ENCODE assay signal across 11 mouse cellular contexts in the genomic region with DNA sequence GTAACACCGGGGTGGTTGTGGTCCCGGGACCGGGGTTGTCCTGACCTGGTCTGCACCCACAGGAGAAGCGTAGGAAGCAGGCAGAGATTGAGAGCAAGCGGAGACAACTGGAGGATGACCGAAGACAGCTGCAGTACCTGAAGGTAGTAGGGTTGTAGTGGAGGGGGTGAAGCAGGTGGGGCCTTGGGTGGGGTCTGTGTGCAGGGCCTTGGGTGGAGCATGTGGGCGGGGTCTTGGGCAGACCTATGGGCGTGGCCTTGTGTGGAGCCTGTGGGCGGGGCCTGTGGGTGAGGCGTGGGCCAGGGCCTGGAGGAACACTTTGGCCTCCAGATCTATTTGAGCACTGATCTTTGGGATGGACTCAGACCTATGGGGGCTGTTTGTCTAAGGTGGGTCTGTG. TPM values are rescaled to one million over a fixed set of nuclear protein-coding genes. Genes with fewer than 3 reads are reported as not detected.
DNase-seq lines count a peak whose midpoint lies in the region; ATAC-seq lines count a peak whose summit lies in the region.
"Had no signal": no experiment of that assay in that cellular context is flagged by ENCODE, and none has a peak within 500 bp of the region (broad histone marks: within the 10 kb centered on the region; RNA-seq: fewer than 3 reads in every experiment).

No protein-coding gene starts in this region.

- intact Hi-C loops in left cerebral cortex, postnatal 36 days (cut with DNase I): no loop called here

- peak overlapping the region; percentile 70; the same call in 1 of the 2 replicates for H3K27ac ChIP-seq in forebrain, embryonic 12.5 days
- no peak overlapping the region for H3K27ac ChIP-seq in forebrain, embryonic 16.5 days (ENCODE audit: low read length)
- peak overlapping the region; percentile 26; the same call in 1 of the 2 replicates for H3K27ac ChIP-seq in midbrain, embryonic 14.5 days (replicated peaks; ENCODE audit: low read depth, low read length)
- H3K27ac ChIP-seq in midbrain, embryonic 15.5 days: no peak overlapping the region
- H3K27ac ChIP-seq in stomach, embryonic 16.5 days (ENCODE audit: low read length): no peak overlapping the region
- H3K27ac ChIP-seq: liver, embryonic 15.5 days had no signal

- 79% methylated on average over 10 of the region's 10 CpGs for WGBS in forebrain, embryonic 12.5 days
- WGBS in forebrain, embryonic 16.5 days: 81% methylated on average over 10 of the region's 10 CpGs
- WGBS in midbrain, embryonic 14.5 days: 84% methylated on average over 10 of the region's 10 CpGs
- 85% methylated on average over 10 of the region's 10 CpGs for WGBS in midbrain, embryonic 15.5 days
- 79% methylated on average over 10 of the region's 10 CpGs for WGBS in stomach, embryonic 16.5 days

- H3K27me3 ChIP-seq in forebrain, embryonic 12.5 days: no peaks in the 10 kb centered on the region
- no peaks in the 10 kb centered on the region for H3K27me3 ChIP-seq in forebrain, embryonic 16.5 days (replicated peaks; ENCODE audit: control insufficient read depth, insufficient read depth, low read length)
- no peaks in the 10 kb centered on the region for H3K27me3 ChIP-seq in midbrain, embryonic 14.5 days (ENCODE audit: control insufficient read depth, insufficient read depth, low read length)
- H3K27me3 ChIP-seq in midbrain, embryonic 15.5 days (replicated peaks): no peaks in the 10 kb centered on the region
- H3K27me3 ChIP-seq in stomach, embryonic 16.5 days (ENCODE audit: control insufficient read depth, insufficient read depth, low read length): no peaks in the 10 kb centered on the region
- H3K27me3 ChIP-seq: liver, embryonic 15.5 days had no signal

- no peak overlapping the region for H3K9ac ChIP-seq in forebrain, embryonic 12.5 days
- H3K9ac ChIP-seq in forebrain, embryonic 16.5 days (replicated peaks; ENCODE audit: low read depth, low read length): no peak overlapping the region
- H3K9ac ChIP-seq in midbrain, embryonic 14.5 days (replicated peaks; ENCODE audit: low read length): no peak overlapping the region
- no peak overlapping the region for H3K9ac ChIP-seq in midbrain, embryonic 15.5 days
- no peak overlapping the region for H3K9ac ChIP-seq in stomach, embryonic 16.5 days (ENCODE audit: low read length)
- H3K9ac ChIP-seq: liver, embryonic 15.5 days had no signal

- peaks cover 52% of the 10 kb centered on the region for H3K36me3 ChIP-seq in forebrain, embryonic 12.5 days (replicated peaks)
- peaks cover 18% of the 10 kb centered on the region for H3K36me3 ChIP-seq in forebrain, embryonic 16.5 days (ENCODE audit: control insufficient read depth, insufficient read depth)
- H3K36me3 ChIP-seq in midbrain, embryonic 14.5 days (ENCODE audit: control insufficient read depth, insufficient read depth, low read length): peaks cover 47% of the 10 kb centered on the region
- H3K36me3 ChIP-seq in midbrain, embryonic 15.5 days (replicated peaks): peaks cover 22% of the 10 kb centered on the region
- H3K36me3 ChIP-seq in stomach, embryonic 16.5 days (ENCODE audit: control insufficient read depth, insufficient read depth, low read length): no peaks in the 10 kb centered on the region
- H3K36me3 ChIP-seq: liver, embryonic 15.5 days had no signal

- H3K4me1 ChIP-seq in forebrain, embryonic 12.5 days: peaks cover 52% of the 10 kb centered on the region
- peaks cover 32% of the 10 kb centered on the region for H3K4me1 ChIP-seq in forebrain, embryonic 16.5 days (replicated peaks; ENCODE audit: control insufficient read depth, insufficient read depth, low read length)
- peaks cover 36% of the 10 kb centered on the region for H3K4me1 ChIP-seq in midbrain, embryonic 14.5 days (ENCODE audit: control insufficient read depth, insufficient read depth, low read length)
- peaks cover 40% of the 10 kb centered on the region for H3K4me1 ChIP-seq in midbrain, embryonic 15.5 days
- peaks cover 18% of the 10 kb centered on the region for H3K4me1 ChIP-seq in stomach, embryonic 16.5 days (ENCODE audit: control insufficient read depth, insufficient read depth, low read length)

- no peaks in the 10 kb centered on the region for H3K9me3 ChIP-seq in forebrain, embryonic 12.5 days
- no peaks in the 10 kb centered on the region for H3K9me3 ChIP-seq in forebrain, embryonic 16.5 days (ENCODE audit: control insufficient read depth, low read length)
- no peaks in the 10 kb centered on the region for H3K9me3 ChIP-seq in midbrain, embryonic 14.5 days (ENCODE audit: control insufficient read depth, low read length)
- H3K9me3 ChIP-seq in midbrain, embryonic 15.5 days: no peaks in the 10 kb centered on the region
- no peaks in the 10 kb centered on the region for H3K9me3 ChIP-seq in stomach, embryonic 16.5 days (replicated peaks; ENCODE audit: control insufficient read depth, low read length)
- H3K9me3 ChIP-seq: liver, embryonic 15.5 days had no signal

- H3K4me3 ChIP-seq in forebrain, embryonic 12.5 days (replicated peaks): no peak overlapping the region
- H3K4me3 ChIP-seq in forebrain, embryonic 16.5 days (replicated peaks; ENCODE audit: low read length): no peak overlapping the region
- H3K4me3 ChIP-seq in midbrain, embryonic 14.5 days (replicated peaks; ENCODE audit: low read depth, low read length): no peak overlapping the region
- H3K4me3 ChIP-seq in midbrain, embryonic 15.5 days: no peak overlapping the region
- H3K4me3 ChIP-seq in stomach, embryonic 16.5 days (replicated peaks; ENCODE audit: low read length): no peak overlapping the region
- H3K4me3 ChIP-seq: liver, embryonic 15.5 days had no signal

- no peak for DNase-seq in midbrain, embryonic 14.5 days
- DNase-seq in kidney, postnatal 10 days: peak; percentile 61
- no peak for DNase-seq in right cerebral cortex, postnatal 4 days
- no peak for DNase-seq in left cerebral cortex, postnatal 36 days (ENCODE audit: low spot score in 2 of 2)
- DNase-seq: adrenal gland, adult 2 months; thymus, postnatal 36 days had no signal

- no peak for ATAC-seq in forebrain, embryonic 12.5 days (ENCODE audit: low FRiP score)
- ATAC-seq in forebrain, embryonic 16.5 days: no peak
- no peak for ATAC-seq in midbrain, embryonic 14.5 days (ENCODE audit: low FRiP score, low TSS enrichment)
- no peak for ATAC-seq in midbrain, embryonic 15.5 days (replicated peaks)
- peak; percentile 48; the same call in 1 of the 2 replicates for ATAC-seq in stomach, embryonic 16.5 days (ENCODE audit: insufficient read depth, low FRiP score)

- H3K4me2 ChIP-seq in forebrain, embryonic 12.5 days: no peak overlapping the region
- H3K4me2 ChIP-seq in forebrain, embryonic 16.5 days (ENCODE audit: low read length): no peak overlapping the region
- no peak overlapping the region for H3K4me2 ChIP-seq in midbrain, embryonic 14.5 days (ENCODE audit: low read length)
- H3K4me2 ChIP-seq in midbrain, embryonic 15.5 days: no peak overlapping the region
- H3K4me2 ChIP-seq in stomach, embryonic 16.5 days (ENCODE audit: low read depth, low read length): no peak overlapping the region
- H3K4me2 ChIP-seq: liver, embryonic 15.5 days had no signal

RNA-seq across cellular contexts. Expression of gene Palm, which starts 13.6 kb away (rescaled TPM):
- 184 and 194 TPM in 2 replicates for polyA plus RNA-seq in forebrain, embryonic 12.5 days (2016; fragmentation: Nextera tagmentation; extraction: Ambion mirVana)
- polyA plus RNA-seq in forebrain, embryonic 16.5 days (2015; fragmentation: Nextera tagmentation; extraction: Ambion mirVana): 327 and 349 TPM in 2 replicates
- polyA plus RNA-seq in midbrain, embryonic 14.5 days (2014; fragmentation: Nextera tagmentation; extraction: Ambion mirVana): 270 and 307 TPM in 2 replicates
- polyA plus RNA-seq in midbrain, embryonic 15.5 days (2015; fragmentation: Nextera tagmentation; extraction: Ambion mirVana): 337 and 348 TPM in 2 replicates
- 56.8 and 58.0 TPM in 2 replicates for polyA plus RNA-seq in stomach, embryonic 16.5 days (2015; fragmentation: Nextera tagmentation; extraction: Ambion mirVana)
- 100 to 1,000 TPM; 321 to 357 TPM for total RNA-seq in left cerebral cortex, postnatal 36 days (2021)

RNA-seq across cellular contexts. Expression of gene Misp, which starts 13.8 kb away (rescaled TPM):
- polyA plus RNA-seq in forebrain, embryonic 12.5 days (2016; fragmentation: Nextera tagmentation; extraction: Ambion mirVana): 0.81 and 1.1 TPM in 2 replicates
- 0.48 and 1.2 TPM in 2 replicates for polyA plus RNA-seq in forebrain, embryonic 16.5 days (2015; fragmentation: Nextera tagmentation; extraction: Ambion mirVana)
- polyA plus RNA-seq in midbrain, embryonic 14.5 days (2014; fragmentation: Nextera tagmentation; extraction: Ambion mirVana): 0.45 and 1.5 TPM in 2 replicates
- polyA plus RNA-seq in midbrain, embryonic 15.5 days (2015; fragmentation: Nextera tagmentation; extraction: Ambion mirVana): 0.23 and 0.85 TPM in 2 replicates
- 50.6 and 62.3 TPM in 2 replicates for polyA plus RNA-seq in stomach, embryonic 16.5 days (2015; fragmentation: Nextera tagmentation; extraction: Ambion mirVana)
- total RNA-seq in left cerebral cortex, postnatal 36 days (2021): 1 to 10 TPM in 1 of 2 experiments, not detected in 1; 1.7 TPM

RNA-seq across cellular contexts. Expression of gene Prss57, which starts 16.2 kb away (rescaled TPM):
- polyA plus RNA-seq in forebrain, embryonic 12.5 days (2016; fragmentation: Nextera tagmentation; extraction: Ambion mirVana): 0.09 TPM in 1 of 2 replicates, not detected in the other
- polyA plus RNA-seq in forebrain, embryonic 16.5 days (2015; fragmentation: Nextera tagmentation; extraction: Ambion mirVana): 0.36 and 0.62 TPM in 2 replicates
- polyA plus RNA-seq in midbrain, embryonic 14.5 days (2014; fragmentation: Nextera tagmentation; extraction: Ambion mirVana): 0.30 TPM in 1 of 2 replicates, not detected in the other
- 0.17 TPM in 1 of 2 replicates, not detected in the other for polyA plus RNA-seq in midbrain, embryonic 15.5 days (2015; fragmentation: Nextera tagmentation; extraction: Ambion mirVana)
- polyA plus RNA-seq in stomach, embryonic 16.5 days (2015; fragmentation: Nextera tagmentation; extraction: Ambion mirVana): 0.55 and 0.72 TPM in 2 replicates
- under 1 TPM; 0.74 to 0.79 TPM for total RNA-seq in left cerebral cortex, postnatal 36 days (2021)
- polyA plus RNA-seq: adrenal gland, adult 2 months had no signal

RNA-seq across cellular contexts. Expression of gene Fstl3, which starts 29.9 kb away (rescaled TPM):
- polyA plus RNA-seq in forebrain, embryonic 12.5 days (2016; fragmentation: Nextera tagmentation; extraction: Ambion mirVana): 0.55 and 1.0 TPM in 2 replicates
- polyA plus RNA-seq in forebrain, embryonic 16.5 days (2015; fragmentation: Nextera tagmentation; extraction: Ambion mirVana): 1.1 and 1.4 TPM in 2 replicates
- polyA plus RNA-seq in midbrain, embryonic 14.5 days (2014; fragmentation: Nextera tagmentation; extraction: Ambion mirVana): 0.80 and 1.5 TPM in 2 replicates
- 1.9 and 2.0 TPM in 2 replicates for polyA plus RNA-seq in midbrain, embryonic 15.5 days (2015; fragmentation: Nextera tagmentation; extraction: Ambion mirVana)
- polyA plus RNA-seq in stomach, embryonic 16.5 days (2015; fragmentation: Nextera tagmentation; extraction: Ambion mirVana): 18.1 and 23.1 TPM in 2 replicates
- total RNA-seq in left cerebral cortex, postnatal 36 days (2021): 1 to 10 TPM; 2.8 to 3.6 TPM

RNA-seq across cellular contexts. Expression of gene Rnf126, which starts 40.2 kb away (rescaled TPM):
- 96.8 and 103 TPM in 2 replicates for polyA plus RNA-seq in forebrain, embryonic 12.5 days (2016; fragmentation: Nextera tagmentation; extraction: Ambion mirVana)
- polyA plus RNA-seq in forebrain, embryonic 16.5 days (2015; fragmentation: Nextera tagmentation; extraction: Ambion mirVana): 85.8 and 87.2 TPM in 2 replicates
- 92.8 and 94.6 TPM in 2 replicates for polyA plus RNA-seq in midbrain, embryonic 14.5 days (2014; fragmentation: Nextera tagmentation; extraction: Ambion mirVana)
- polyA plus RNA-seq in midbrain, embryonic 15.5 days (2015; fragmentation: Nextera tagmentation; extraction: Ambion mirVana): 109 and 117 TPM in 2 replicates
- polyA plus RNA-seq in stomach, embryonic 16.5 days (2015; fragmentation: Nextera tagmentation; extraction: Ambion mirVana): 29.9 and 34.8 TPM in 2 replicates
- 100 to 1,000 TPM in 1 of 2 experiments, 10 to 100 TPM in 1; 92.7 to 104 TPM for total RNA-seq in left cerebral cortex, postnatal 36 days (2021)

Comparison
In these comparisons a context has a peak if more than half of its experiments do, and no peak if none do; other contexts are left out.
1. H3K27ac ChIP-seq: peak in forebrain, embryonic 12.5 days (single experiment) and midbrain, embryonic 14.5 days (single experiment); none in forebrain, embryonic 16.5 days (single experiment), midbrain, embryonic 15.5 days (single experiment) and stomach, embryonic 16.5 days (single experiment).
2. RNA of gene Misp, which starts 13.8 kb away (polyA plus RNA-seq): 50.6 to 62.3 TPM in stomach, embryonic 16.5 days; 0.81 to 1.1 TPM in forebrain, embryonic 12.5 days, 0.23 to 0.85 TPM in midbrain, embryonic 15.5 days, 0.48 to 1.2 TPM in forebrain, embryonic 16.5 days and 0.45 to 1.5 TPM in midbrain, embryonic 14.5 days; every median in the first group is over 10 times any median in the second.